Mouse (Mus musculus) gastrocnemius, adult 8-10 months (tissue): Measurements from ENCODE around the gene Gm6096. TPM values are rescaled to one million over a fixed set of nuclear protein-coding genes. Genes with fewer than 3 reads are reported as not detected.

ENCODE experiments used
- total RNA-seq, 4 experiments: library from RNA; stranded (reverse); gene quantifications; 2 replicates each; pipeline ENCODE4 v1.2.4; 2022

Gene Gm6096
- total RNA-seq, 4 experiments from 2014 or later: not detected

Other genes starting within 250 kb of the Gm6096 start
- gene Scgb2b27, start 237.1 kb upstream of the Gm6096 start, total RNA-seq: not detected
- not detected for gene Scgb1b27, start 229.6 kb upstream of the Gm6096 start, total RNA-seq
- not detected for gene Scgb1b30, start 155.6 kb upstream of the Gm6096 start, total RNA-seq
- 1 to 10 TPM; 2.4 to 4.5 (median 2.4) TPM for gene Wtip, start 117.8 kb upstream of the Gm6096 start, total RNA-seq
- 10 to 100 TPM; 33.2 to 42.5 (median 37.5) TPM for gene Uba2, start 81.4 kb upstream of the Gm6096 start, total RNA-seq
- 10 to 100 TPM; 13.0 to 18.6 (median 16.9) TPM for gene Pdcd2l, start 54.4 kb upstream of the Gm6096 start, total RNA-seq
- gene Gpi1, start 20.7 kb upstream of the Gm6096 start, total RNA-seq: 1,000 to 10,000 TPM in 2 of 4 experiments, 100 to 1,000 TPM in 2; 941 to 1,057 (median 993) TPM
- 10 to 100 TPM; 28.9 to 47.5 (median 39.1) TPM for gene 4931406P16Rik, start 62.5 kb downstream of the Gm6096 start, total RNA-seq
- gene Lsm14a, start 142.3 kb downstream of the Gm6096 start, total RNA-seq: 100 to 1,000 TPM in 2 of 4 experiments, 10 to 100 TPM in 2; 90.2 to 111 (median 99.9) TPM